Mouse (Mus musculus) gastrocnemius, adult 8-10 months (tissue): Measurements from ENCODE around the gene Map3k5. TPM values are rescaled to one million over a fixed set of nuclear protein-coding genes. Genes with fewer than 3 reads are reported as not detected.

Experiments used
- DNase-seq, 2 experiments: peaks; one replicate each; pipeline ENCODE4 v3.0.0; 2022; ENCODE audit warnings: low spot score in 2 of 2
- total RNA-seq, 4 experiments: library from RNA; stranded (reverse); gene quantifications; 2 replicates each; pipeline ENCODE4 v1.2.4; 2022

The Map3k5 gene
- total RNA-seq, 4 experiments from 2014 or later = 6.0 to 8.3 (median 6.6) TPM

GRCm38 (mm10) chr10:20153507-20153906, 219.2 kb downstream of the Map3k5 start:
- no peak for DNase-seq

GRCm38 (mm10) chr10:20155401-20155800, 221.1 kb downstream of the Map3k5 start:
- DNase-seq = no peak

- DNase-seq = no peak
Measured at GRCm38 (mm10) chr10:20157021-20157726, 222.9 kb downstream of the Map3k5 start.

- DNase-seq = no peak
Measured at GRCm38 (mm10) chr10:20158756-20159155, 224.5 kb downstream of the Map3k5 start.

DNA sequence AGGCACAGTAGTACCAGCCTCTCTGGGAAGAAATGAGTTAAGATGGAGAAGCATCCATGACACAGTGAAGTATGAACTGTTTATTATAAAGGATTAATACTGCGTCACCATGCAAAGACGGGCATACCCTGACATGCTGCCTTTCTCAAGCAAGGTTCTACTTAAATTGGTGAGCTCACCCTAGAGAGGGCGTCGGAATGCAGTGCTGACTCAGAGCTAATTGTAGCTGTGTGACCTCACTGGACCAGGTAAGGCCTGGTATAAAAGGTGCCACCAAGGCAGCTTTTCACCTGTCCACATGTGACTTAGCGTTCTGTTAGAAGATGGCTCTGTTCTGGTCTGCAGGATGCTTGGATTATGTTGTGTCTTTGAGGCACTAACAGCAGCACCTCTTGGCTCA, 225.0 kb downstream of the Map3k5 start:
- DNase-seq = no peak

GRCm38 (mm10) chr10:20160914-20161313, 226.6 kb downstream of the Map3k5 start:
- no peak for DNase-seq

DNA sequence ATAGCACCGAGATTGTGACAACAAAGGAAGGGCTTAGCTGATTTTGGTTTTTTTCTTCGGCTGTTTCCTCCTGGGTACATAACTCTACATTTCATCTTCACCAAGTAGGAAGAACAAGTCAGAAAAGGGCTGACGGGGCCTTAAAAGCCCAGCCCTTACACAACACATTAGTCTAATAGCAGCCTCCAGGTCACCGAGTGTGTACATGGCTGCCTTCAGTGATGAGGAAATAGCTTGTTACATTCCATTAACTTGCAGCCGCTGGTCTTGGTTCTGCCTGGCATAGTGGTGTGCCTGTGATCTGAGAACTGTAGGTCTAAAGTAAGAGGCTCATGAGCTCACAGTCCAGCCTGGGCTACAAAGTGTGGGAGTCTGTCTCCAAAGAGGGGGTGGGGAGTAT, 230.5 kb downstream of the Map3k5 start:
- no peak for DNase-seq

GRCm38 (mm10) chr10:20166797-20167196, 232.5 kb downstream of the Map3k5 start:
- no peak for DNase-seq

DNA sequence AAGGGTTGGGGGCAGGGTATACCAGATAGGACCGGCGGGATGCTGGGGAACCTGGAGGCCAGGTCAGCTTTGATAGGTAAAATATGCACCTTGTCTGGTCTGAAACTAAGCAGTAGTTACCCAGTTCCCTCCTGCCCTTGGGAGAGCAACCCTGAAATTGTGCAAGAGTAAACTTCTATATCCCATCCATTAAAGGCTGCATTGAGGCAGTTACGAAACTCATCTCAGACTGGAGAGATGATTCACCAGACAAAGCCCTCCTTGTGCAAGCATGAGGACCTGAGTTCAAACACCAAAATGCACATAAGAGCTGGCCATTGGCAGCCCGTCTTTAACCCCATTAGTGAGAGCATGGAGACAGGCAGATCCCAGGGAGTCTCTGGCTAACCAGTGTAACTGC, 233.2 kb downstream of the Map3k5 start:
- DNase-seq = no peak

GRCm38 (mm10) chr10:20169182-20169674, 235.0 kb downstream of the Map3k5 start:
- DNase-seq = no peak

GRCm38 (mm10) chr10:20169927-20170604, 235.8 kb downstream of the Map3k5 start:
- no peak for DNase-seq

- peak in 1 of 2 experiments; percentile 14 for DNase-seq
Measured at GRCm38 (mm10) chr10:20170605-20171088, 236.4 kb downstream of the Map3k5 start.

- DNase-seq = no peak
Measured at GRCm38 (mm10) chr10:20171209-20171608, 236.9 kb downstream of the Map3k5 start.

GRCm38 (mm10) chr10:20171756-20172155, 237.5 kb downstream of the Map3k5 start:
- no peak for DNase-seq

- DNase-seq = no peak
Measured at GRCm38 (mm10) chr10:20173733-20174132, 239.5 kb downstream of the Map3k5 start.

GRCm38 (mm10) chr10:20176054-20176453, 241.8 kb downstream of the Map3k5 start:
- no peak for DNase-seq

DNA sequence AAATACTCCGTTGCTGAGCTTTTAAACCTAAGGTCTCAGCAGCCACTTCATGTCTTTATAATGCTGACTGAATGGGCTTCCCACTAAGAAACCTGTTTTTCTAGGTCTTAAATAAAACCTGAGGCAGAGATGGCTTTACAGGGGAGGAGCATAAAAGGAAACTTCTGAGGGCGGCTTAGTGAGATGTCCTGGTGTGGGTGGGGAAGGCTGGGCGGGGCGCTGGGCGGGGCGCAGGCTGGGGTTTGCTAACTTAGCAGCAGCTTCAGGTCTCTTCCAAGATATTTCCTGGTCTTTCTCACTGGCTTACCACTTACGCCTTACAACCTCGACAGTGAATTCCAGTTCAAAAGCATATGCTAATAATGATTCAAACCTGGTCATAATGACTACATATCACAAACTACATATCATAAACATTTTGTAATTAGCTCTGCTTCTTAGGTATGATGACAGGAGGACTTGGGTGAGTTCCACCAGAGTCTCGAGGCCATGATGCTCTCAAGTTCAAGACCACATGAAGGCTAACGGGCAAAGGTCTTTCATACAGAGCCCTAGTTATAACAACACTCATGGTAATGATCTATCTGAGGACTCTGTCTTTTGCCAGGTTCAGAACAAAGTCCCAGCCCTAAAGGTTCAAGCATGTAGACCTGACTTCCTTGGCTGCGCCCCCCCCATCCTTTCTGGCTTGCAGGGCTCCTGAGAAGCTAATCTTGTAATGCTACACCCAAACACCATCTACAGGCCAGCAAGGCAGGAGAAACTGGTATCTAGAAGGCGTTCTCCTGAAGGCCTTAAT, 244.7 kb downstream of the Map3k5 start:
- no peak for DNase-seq

DNA sequence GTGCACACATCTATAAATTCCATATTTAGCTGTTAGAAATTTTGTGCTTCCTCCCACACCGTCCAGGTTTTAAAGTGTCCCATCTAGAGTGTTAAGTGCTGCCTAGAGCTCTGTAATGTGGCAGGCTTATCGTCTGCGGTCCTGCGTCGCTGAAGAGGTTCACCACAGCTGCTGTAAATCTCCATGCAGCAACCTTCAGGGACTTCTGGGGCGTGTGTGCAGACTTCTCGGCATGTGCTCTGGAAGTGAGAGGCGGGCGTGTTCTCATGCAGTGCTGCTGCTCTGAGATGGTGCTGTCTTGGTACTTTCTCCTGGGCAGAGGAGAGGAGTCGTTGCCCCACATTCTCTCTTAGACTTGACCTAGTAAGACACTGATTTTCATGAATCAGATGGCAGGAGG, 246.9 kb downstream of the Map3k5 start:
- no peak for DNase-seq

- no peak for DNase-seq
Measured at GRCm38 (mm10) chr10:20181680-20182399, 247.6 kb downstream of the Map3k5 start.

- DNase-seq = no peak
Measured at GRCm38 (mm10) chr10:20184326-20184725, 250.1 kb downstream of the Map3k5 start.

- no peak for DNase-seq
Measured at GRCm38 (mm10) chr10:20185264-20185663, 251.0 kb downstream of the Map3k5 start.
